Mouse (Mus musculus): ENCODE data around the gene Kank1.

Gene Kank1

DNA sequence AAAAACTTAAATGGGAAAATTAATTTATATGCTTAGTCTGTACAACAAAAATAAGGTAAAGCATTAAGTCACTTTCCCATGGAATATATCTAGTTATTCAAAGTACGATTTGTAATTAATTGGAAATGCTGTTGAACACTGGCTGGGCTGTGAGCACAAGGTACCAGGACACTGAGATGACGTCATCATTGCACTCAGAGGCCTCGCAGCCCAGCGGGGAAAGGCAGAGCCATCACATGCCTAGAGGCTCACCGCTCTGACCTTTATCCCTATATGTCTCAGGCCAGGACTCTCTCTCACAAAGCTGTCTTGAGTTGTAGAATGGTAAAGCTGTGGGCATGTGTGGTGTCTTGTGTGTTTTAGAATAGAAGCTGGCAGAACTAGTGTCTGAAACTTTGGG is 128.9 kb downstream of the Kank1 start:
- no peak for DNase-seq (ENCODE audit: low read depth, low spot score)

DNA sequence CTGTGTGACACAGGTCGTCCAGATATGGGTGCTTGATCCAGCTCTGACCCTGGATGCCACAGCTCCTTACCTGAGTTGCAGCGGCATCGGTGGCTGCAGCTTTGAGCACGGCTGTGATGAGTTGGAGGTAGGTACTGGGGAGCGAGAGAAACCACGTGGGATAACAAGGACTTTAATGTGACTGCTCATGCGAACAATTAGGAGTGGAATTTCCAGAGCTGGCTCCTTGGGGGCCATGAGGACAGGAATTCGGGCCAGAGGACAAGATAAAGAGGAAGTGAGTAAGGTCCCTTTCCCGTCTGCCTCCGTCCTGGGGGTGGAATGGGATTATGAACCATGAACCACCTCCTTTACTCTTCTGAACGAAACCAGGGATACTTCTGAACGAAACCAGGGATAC is 129.8 kb downstream of the Kank1 start:
- no peak for DNase-seq (ENCODE audit: low read depth, low spot score)

DNA sequence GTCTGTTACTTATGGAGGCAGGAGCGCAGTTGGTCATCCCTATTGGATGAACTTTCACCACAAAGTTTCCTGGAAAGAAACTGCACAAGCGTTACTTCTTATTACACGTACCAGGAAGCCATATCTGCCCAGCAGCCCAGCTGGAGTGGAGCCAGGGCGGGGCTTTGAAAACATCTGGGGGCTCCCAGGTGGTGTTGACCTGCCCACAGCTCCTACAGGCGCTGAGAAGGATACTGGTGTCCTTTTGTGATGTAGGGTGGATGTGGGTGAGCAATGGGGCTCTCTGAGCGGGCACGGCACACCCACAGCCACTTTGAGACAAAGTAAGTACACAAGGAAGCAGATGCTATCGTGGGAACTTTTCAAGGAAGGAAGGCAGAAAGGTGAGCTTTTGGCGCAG is 133.7 kb downstream of the Kank1 start:
- DNase-seq (ENCODE audit: low read depth, low spot score) = no peak

DNA sequence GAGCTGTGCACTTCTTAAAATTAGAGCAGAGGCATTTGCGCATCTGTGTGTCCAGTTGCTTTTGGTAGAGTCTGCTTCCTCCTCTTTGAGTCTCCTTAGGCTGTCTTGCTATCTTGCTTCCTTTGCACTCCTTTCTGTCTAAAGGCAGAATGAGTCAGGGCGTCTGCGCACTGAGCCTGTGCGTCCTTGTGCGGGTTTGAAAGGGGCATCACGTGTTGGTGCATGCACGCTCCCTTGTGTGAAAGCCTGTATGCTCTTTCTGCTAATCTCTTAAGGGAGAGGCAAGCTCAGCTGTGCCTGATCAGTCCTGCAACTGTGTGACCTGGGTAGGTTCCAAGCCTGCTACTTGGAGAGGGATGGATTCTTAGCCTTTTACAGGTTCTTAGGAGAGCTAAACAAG is 136.0 kb downstream of the Kank1 start:
- DNase-seq (ENCODE audit: low read depth, low spot score) = no peak

DNA sequence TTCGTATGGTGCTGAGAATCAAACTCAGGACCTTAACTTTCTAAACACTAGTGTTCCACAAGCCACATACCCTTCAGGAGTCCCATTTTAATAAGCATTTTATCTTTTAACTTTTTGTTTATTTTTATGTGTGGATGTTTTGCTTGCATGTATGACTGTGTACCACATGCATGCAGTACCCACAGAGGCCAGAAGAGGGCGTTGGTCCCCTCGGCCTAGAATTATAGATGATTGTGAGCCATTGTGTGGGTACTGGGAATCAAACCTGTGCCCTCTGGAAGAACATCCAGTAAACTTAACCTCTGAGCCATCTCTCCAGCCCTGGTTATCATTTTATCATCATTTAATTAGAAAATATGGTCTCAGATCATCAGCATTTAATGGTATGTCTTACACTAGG is 136.8 kb downstream of the Kank1 start:
- DNase-seq (ENCODE audit: low read depth, low spot score) = peak; percentile 17

DNA sequence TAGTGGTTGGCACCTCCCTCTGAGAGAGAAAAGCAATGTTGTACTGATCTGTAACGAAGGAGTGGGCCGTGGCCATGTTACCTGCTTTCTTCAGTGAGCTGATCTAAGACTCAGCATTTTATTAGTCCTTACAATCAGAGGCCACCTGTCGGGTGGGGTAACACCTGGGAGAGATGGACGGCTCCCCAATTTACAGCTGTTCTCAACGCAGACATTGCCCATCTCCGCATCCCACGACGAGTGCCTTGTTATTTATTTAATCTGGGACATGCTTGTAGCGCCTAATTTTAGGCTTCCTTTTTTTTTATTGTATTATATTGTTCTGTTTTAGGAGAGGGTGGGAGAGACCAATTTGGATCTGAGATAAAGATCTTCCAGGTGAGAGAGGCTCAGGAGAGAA is 137.4 kb downstream of the Kank1 start:
- no peak for DNase-seq (ENCODE audit: low read depth, low spot score)

DNA sequence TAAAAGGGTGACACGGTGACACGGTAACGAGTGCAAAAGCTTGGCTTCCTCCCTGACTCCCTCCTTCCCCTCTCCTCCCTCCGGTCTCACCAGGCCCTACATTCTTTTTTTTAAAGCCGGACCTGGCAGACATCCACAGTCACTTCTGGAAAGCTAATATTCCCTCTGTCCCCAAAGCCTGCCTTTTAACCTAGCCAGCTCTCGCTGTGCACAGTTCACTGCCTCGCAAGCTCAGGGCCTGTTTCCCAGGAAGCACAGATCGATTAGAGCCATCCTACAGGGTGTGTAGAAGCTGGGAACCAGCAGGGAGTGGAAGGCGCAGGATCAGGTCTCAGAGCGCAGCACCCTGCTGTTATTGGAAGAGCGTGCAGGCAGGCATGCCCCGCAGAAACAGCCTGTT is 138.2 kb downstream of the Kank1 start:
- no peak for DNase-seq (ENCODE audit: low read depth, low spot score)

DNA sequence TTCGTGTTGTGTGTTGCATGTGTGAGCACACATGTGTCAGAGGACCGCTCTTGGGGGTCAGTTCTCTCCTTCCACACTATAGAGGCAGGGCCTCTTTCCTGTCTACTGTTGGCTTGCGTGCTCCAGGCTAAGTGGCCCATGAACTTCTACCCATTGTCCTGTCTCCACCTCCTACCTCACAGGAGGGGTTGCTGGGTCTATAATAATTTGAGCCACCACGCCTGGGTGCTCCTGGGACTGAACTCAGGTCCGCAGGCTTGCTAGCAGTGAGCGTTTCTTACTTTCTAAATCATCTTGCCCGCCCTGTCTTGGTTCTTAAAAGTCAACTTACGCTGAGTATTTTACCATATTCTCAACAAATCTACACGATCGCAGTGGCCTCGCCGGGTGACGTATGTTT is 140.1 kb downstream of the Kank1 start:
- no peak for DNase-seq (ENCODE audit: low read depth, low spot score)

DNA sequence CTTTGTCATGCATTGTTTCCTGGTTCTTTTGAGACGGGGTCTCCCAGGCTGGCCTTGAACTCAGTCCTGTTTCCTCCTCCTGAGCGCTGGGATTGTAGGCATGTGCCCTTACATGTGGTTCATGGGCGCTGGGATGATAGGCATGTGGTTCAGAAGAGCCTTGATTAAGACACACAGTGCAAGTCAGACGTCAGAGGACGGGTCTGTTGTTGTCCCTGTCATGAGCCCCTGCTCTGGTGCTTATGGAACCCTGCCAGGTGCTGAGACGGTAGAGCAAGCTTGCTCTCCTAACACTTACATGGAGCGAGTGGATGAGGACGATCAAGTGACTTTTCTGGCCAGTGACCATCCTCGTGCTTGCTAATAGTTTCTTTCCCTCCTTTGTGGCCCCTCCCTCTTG is 143.9 kb downstream of the Kank1 start:
- no peak for DNase-seq (ENCODE audit: low read depth, low spot score)

DNA sequence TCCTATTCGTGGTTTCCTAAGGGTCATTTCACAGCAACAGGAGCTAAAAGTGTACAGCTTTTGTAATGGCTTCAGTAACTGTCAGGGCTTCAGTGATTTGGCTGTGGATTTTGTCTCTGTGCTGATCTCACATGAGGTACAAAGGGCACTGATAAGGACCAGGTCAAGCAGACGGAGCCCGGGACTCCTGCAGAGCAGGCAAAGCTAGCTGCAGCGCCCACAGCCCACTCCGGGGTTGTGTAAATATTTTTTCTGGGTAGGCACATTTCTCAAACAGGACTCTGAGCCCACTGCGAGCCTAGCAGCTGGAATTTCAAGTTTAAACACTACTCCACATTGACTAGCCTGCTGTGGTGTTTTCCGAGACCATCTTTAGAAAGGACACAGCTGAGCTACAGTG is 145.2 kb downstream of the Kank1 start:
- DNase-seq (ENCODE audit: low read depth, low spot score) = no peak

DNA sequence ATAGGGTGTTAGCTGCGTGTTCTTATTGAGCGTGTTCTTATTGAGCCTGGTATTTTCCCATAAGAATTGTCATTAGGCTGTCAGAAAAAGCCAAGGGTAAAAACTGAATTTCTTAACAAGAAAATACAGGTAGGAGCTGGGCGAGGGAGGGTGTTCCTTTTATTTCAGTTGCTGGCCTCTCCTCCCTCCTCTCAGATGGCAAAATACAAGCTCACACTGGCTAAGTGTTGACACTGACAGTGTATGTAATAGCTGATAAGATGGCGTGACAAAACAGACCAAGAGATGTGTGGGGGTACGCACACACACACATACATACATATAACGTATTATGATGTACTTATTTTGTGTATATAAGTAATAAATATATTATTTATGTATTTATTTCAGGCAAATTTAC is 145.7 kb downstream of the Kank1 start:
- no peak for DNase-seq (ENCODE audit: low read depth, low spot score)

DNA sequence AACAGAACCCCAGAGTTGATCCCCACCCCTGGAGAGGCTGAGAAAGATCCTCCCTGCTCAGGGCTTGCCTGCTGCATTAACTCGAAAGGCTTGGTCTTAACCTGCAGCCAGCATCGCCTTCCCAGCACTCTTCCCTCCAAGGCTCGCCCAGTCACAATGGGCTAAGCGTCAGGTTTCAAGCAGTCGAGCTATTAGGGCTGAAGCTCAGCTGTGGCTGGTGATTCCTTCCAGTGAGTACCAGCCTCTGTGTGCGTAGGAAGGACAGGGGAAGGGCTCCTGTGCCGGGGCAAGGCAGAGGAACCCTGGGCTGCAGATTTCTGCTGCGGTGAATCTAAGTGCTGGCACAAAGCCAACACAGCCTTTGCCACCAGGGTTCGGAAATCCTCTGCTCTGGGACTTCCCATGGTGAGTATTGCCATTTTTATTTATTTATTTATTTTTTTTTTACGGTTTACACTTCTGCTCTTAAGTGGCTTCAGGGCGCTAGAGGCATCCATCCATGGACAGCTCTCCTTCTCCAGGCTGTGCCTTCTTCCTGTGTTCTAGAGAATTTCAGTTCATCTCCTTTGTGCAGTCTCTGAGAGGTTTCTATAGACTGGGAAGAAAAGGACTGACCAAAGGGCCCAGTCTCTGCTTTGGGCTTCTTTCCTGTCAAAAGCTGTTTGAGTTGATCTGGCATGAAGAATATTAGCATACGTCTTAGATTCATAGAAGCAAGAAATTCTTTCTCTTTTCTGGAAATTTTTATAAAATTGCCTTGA is 146.8 kb downstream of the Kank1 start:
- DNase-seq (ENCODE audit: low read depth, low spot score) = no peak

DNA sequence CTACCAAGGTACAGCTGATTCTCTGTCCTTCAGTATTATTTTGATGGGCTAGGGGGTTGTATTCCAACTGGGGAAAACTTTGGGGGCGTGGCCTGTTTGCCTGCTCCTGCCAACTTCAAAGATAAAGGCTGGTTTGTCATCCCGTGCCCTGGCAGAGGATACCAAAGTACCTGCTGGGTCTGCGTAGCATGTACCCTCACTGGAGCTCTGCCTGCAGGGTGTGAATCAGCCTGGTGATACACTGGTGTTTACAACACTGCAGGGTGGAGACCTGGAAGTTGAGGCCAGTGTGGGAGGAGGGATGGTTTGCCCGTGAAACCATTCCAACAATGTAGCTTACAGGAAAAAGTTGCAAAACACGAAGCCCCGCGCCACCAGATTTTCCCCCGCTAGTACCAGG is 149.2 kb downstream of the Kank1 start:
- DNase-seq (ENCODE audit: low read depth, low spot score) = no peak

DNA sequence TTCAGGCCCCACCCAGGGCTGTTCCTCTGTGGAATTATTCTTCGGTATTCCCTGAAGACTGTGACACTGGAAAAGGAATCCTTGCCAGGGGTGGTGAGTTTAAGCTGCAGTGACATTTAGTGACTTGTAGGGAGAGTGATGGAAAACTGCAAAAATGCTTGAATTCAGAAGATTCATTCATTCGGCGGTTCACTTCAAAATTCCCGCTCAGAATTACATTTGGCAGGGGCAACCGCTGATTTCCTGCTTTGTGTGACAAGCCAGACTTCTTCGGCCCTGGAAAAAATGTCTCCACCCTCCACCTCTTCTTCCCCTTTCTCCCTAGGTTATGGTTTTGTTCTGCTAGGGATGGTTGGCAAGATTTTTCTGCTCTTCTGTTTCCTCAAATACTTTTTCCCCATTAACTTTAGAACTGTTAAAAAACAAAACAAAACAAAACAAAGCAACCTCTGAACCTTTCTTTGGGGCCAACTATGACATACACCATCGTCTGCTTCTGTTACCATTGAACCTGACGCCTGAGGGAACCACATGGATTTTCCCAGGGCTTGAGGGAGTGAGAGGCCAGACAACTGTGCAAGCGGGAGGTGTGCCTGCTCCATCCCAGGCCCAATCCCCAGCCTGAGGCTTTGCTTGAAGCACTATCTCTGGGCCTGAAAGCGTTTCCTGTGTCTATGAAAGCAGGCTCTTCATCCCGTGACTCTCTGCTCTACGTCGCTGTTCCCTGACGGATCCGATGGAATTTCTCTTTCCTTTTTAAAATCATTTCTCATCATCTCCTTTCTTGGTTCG is 150.1 kb downstream of the Kank1 start:
- DNase-seq (ENCODE audit: low read depth, low spot score) = no peak

DNA sequence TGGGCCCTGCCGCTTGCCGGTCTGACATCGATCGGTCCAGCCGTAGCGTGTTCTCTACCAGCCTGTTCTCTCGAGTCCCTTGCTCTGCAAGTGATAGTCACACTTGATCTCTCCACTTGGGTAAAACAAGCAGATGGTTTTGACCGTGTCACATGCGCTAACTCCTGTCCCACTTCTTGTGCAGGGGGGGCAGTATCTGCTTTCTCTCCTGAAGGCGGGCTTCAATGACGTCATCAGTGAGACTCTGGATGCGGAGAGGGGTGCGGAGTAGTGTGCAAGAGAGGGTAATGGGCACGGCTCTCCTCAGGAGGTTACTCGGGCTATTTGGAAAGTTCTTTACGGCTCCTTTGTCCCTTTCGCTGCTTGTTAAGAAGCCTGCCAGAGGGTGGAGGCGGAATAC is 151.1 kb downstream of the Kank1 start:
- DNase-seq (ENCODE audit: low read depth, low spot score) = no peak

DNA sequence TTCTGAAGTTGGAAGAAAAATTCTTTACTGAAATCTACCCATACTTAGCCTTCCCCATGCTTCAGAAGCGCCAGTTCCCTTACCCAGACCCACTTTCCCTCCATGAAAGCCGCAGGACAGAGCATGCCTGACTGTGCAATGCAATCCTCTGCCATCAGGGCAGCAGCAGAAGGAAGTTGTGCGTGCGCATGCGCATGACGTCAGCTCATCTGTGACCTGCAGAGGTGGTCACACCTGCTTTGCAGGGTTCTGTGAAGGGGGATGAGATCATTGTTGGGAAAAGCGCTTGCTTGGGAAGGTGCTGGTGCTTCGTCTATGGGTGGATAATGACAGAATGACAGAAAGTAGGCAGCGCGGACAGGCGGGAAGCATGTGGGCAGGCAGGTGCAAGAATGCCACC is 155.4 kb downstream of the Kank1 start:
- no peak for DNase-seq (ENCODE audit: low read depth, low spot score)

DNA sequence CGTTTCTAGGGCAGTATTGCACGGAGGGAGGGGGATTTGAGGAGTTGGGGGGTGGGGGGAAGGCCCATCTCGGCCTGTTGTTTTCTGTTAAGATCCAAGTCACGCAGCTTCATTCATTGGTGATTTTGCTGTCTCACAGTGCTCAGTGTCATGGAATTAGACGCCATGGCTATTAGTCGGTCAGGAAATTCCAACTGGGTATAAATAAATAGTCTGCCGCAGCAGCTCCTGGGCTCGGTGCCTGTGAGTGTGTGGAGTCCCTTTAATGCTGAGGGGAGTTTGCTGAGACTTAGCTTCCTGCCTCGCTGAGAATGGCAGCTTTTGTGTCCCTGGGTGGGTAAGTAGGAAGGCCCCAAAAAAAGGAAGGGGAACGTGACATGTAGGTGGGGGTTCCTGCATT is 158.3 kb downstream of the Kank1 start:
- no peak for DNase-seq (ENCODE audit: low read depth, low spot score)

DNA sequence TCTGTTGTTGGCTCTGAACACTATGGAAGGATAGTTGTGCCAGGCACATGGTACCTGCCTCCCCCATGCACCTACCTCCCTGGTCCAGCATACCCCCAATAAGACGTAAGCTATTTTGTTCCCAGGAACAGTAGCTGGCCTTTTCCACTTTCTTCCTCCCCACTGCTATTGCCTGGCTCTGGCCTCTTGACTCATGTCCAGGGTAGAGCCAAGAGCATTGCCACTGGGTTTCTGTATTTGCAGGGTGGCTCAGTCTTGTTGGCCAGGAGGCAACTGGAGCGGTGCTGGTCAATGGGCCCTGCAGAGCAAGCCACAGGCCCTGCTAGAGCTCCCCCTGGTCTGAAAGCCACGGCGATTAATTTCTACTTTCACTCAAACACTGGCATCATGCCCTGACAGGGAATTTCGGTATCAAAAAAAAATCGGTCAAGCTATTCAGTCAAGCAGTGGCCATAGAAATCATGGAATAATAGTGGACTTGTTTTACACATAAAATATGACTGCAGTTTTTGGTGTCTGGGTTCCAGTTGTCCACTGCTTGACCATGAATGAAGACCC is 160.0 kb downstream of the Kank1 start:
- DNase-seq (ENCODE audit: low read depth, low spot score) = no peak

DNA sequence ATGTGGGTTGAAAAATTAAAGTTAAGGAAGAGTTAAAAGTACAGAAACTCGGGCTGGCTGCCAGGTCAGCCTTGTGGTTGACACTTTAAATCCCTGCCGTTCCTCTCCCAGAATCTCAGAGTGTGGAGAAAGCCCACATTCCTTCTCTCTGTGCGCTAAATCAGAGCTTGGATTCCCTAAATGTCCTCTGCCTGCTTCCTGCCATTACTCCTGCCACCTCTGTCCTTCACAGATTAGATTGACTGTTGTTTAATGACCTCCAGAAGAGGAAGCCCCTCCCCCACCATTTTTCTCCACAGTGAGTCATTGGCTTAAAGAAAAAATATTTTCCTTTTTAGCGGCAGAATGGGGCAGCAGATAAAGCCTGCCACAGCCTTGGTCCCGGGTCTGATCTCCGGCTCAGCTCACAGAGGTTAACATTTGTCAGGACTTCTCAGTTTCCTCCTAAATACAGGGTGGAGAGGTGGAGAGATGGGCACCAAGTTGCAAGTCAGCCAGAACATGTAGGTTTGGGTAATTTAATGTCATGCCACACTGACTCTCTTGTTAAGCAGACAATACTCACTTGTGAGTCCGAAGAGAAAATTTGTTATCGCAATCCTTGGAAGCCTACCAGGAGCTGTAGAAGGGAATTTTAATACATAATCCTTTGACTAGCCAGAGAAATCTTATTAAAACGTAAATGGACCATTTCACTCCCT is 162.9 kb downstream of the Kank1 start:
- DNase-seq (ENCODE audit: low read depth, low spot score) = no peak

DNA sequence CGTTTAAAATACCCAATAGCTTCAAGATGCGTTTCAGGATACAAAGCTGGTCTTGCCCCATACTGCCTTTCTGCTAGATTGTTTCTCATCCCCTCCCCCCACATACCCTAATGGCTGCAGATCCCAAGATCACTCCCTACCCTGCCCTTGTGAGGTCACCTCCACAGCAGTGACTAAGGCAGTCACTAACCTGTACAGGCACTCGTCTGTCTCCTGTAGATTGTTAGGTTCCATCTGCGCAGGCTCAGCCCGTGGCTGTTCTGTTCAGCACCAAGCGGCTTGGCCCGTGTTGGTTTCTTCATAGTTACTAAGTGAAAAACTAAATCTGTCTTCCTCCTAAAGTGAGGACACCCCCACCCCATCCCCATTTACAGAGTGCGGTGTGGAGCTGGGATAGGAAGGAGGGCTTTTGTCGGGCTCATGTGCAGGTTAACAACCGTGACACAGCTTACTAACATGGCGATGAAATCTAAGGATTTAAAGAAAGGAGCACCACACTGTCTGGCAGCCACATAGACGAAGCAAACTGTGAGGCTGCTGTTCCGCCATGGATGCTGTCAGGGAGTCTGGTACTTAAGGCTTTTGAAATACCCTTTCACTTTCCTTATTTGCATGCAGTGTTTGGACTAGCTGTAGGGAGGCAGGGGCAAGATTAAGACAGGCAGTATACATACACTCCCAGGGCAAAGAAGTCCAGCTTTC is 163.6 kb downstream of the Kank1 start:
- DNase-seq (ENCODE audit: low read depth, low spot score) = no peak

DNA sequence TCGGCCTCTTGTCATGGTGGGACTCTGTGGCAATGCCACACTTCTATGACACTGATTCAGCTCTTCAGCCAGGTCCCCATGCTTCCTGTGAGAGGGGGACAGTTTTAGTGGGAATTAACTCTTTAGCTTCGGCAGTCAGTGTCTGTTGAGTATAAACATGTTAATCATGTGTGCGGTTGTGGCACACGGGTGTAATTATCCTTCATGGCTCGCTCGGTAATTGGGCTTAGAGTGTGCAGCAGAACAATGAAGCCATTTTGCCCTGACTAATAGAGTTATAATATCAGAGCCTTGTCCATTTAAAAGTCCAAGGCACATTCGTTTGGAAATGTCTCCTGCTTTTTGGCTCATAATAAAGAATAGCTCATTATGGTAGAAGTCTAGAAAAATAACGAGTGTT is 164.7 kb downstream of the Kank1 start:
- no peak for DNase-seq (ENCODE audit: low read depth, low spot score)

DNA sequence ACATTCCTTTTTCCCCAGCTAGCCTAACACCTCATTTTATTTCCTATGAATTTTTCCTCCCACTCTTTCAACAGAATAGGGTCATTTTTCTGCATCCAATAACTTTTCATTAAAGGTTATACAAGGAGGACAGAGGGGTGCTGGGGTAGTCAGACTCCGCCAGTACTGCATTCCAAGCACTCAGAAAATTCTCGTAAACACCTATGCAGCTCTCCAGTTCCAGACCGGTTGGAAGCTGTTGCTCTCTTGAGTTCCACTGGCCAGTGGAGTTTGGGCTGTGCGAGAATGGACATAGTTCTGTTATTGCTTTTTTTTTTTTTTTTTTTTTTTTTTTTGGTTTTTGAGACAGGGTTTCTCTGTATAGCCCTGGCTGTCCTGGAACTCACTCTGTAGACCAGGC is 167.4 kb downstream of the Kank1 start:
- DNase-seq (ENCODE audit: low read depth, low spot score) = no peak
